Mouse (Mus musculus): ENCODE results near the gene Hpgd. TPM values are rescaled to one million over a fixed set of nuclear protein-coding genes. Genes with fewer than 3 reads are reported as not detected.

Hpgd gene
- polyA plus RNA-seq, 1 experiment: 1.8 TPM

DNA sequence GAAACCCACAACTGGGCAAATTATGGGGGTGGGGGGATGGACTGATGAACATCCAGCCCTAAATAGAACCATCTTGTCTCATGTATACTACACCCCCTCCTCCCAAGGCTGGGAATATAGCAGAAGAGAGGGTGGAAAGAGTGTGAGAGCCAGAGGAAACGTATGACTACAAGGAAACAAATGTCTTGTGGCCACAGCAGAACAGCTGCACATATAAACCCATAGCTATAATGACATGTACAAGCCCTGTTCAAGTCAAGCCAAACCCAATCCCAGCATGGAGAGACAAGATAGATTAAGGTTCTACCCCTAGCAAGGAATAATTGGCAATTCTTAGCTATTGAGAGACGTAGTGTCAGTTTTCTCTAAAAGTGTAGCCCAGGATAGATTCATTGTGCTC is 68.8 kb downstream of the Hpgd start:
- Histone ChIP-seq H3K9me3 (replicated peaks; ENCODE audit: control insufficient read depth, insufficient read depth, low read length, poor library complexity, severe bottlenecking) (no peaks in the 10 kb centered on the region), H3K27me3 (ENCODE audit: control insufficient read depth, insufficient read depth, low read length, poor library complexity, severe bottlenecking) (no peaks in the 10 kb centered on the region), H3K4me3 (ENCODE audit: low read depth, low read length) (no peak overlapping the region), H3K36me3 (ENCODE audit: control insufficient read depth, insufficient read depth, low read length, poor library complexity, severe bottlenecking) (no peaks in the 10 kb centered on the region), H3K9ac (ENCODE audit: low read depth, poor library complexity, severe bottlenecking) (no peak overlapping the region), H3K4me1 (ENCODE audit: control insufficient read depth, insufficient read depth, low read length) (no peaks in the 10 kb centered on the region), H3K27ac (ENCODE audit: insufficient read depth, low read length) (no peak overlapping the region)
- TF ChIP-seq EP300 (IDR thresholded peaks at IDR 0.05; ENCODE audit: insufficient read depth, low read depth, low read length) (no peak), CTCF (IDR thresholded peaks at IDR 0.05; ENCODE audit: low read depth, low read length) (no peak), POLR2A (IDR thresholded peaks at IDR 0.05; ENCODE audit: insufficient read depth, low read length) (no peak)

Data from ES-Bruce4 (cell line).